In genomic region chr2:181119952-181120351, GRCm38 (mm10) we compare ENCODE assay signal across 9 mouse cellular contexts. TPM values are rescaled to one million over a fixed set of nuclear protein-coding genes. Genes with fewer than 3 reads are reported as not detected.
DNase-seq lines count a peak whose midpoint lies in the region; ATAC-seq lines count a peak whose summit lies in the region.
"Had no signal": no experiment of that assay in that cellular context is flagged by ENCODE, and none has a peak within 500 bp of the region (broad histone marks: within the 10 kb centered on the region; RNA-seq: fewer than 3 reads in every experiment).

No protein-coding gene starts in this region.

- WGBS in hindbrain, embryonic 10.5 days = 29% methylated on average over 10 of the region's 10 CpGs
- 18% methylated on average over 10 of the region's 10 CpGs for WGBS in intestine, embryonic 16.5 days

- intact Hi-C loops in heart, postnatal 10 days (cut with DNase I) = no loop called here
- intact Hi-C loops in heart, postnatal 25 days (cut with DNase I) = no loop called here

- H3K4me2 ChIP-seq in intestine, embryonic 16.5 days (ENCODE audit: low read depth, low read length) = no peak overlapping the region

- peak overlapping the region; percentile 72 for H3K27ac ChIP-seq in hindbrain, embryonic 10.5 days
- no peak overlapping the region for H3K27ac ChIP-seq in intestine, embryonic 16.5 days (ENCODE audit: low read length)

- H3K27me3 ChIP-seq in hindbrain, embryonic 10.5 days (ENCODE audit: insufficient read depth, poor library complexity, severe bottlenecking) = no peaks in the 10 kb centered on the region
- no peaks in the 10 kb centered on the region for H3K27me3 ChIP-seq in intestine, embryonic 16.5 days (replicated peaks; ENCODE audit: control insufficient read depth, insufficient read depth, low read length)

- H3K9ac ChIP-seq in intestine, embryonic 16.5 days (ENCODE audit: low read depth, low read length) = no peak overlapping the region

- no peaks in the 10 kb centered on the region for H3K36me3 ChIP-seq in hindbrain, embryonic 10.5 days
- H3K36me3 ChIP-seq in intestine, embryonic 16.5 days (ENCODE audit: control insufficient read depth, insufficient read depth, low read length) = no peaks in the 10 kb centered on the region

- no peaks in the 10 kb centered on the region for H3K9me3 ChIP-seq in hindbrain, embryonic 10.5 days
- no peaks in the 10 kb centered on the region for H3K9me3 ChIP-seq in intestine, embryonic 16.5 days (ENCODE audit: control insufficient read depth, low read length)

- no peak for ATAC-seq in intestine, embryonic 16.5 days

- H3K4me1 ChIP-seq in hindbrain, embryonic 10.5 days (replicated peaks) = peaks cover 44% of the 10 kb centered on the region
- no peaks in the 10 kb centered on the region for H3K4me1 ChIP-seq in intestine, embryonic 16.5 days (ENCODE audit: control insufficient read depth, insufficient read depth, low read length)

- no peak overlapping the region for H3K4me3 ChIP-seq in hindbrain, embryonic 10.5 days
- H3K4me3 ChIP-seq in intestine, embryonic 16.5 days (ENCODE audit: low read length) = no peak overlapping the region

- DNase-seq in heart, postnatal 10 days = peak; percentile 10 to 13
- DNase-seq in heart, postnatal 25 days (ENCODE audit: low spot score) = no peak
- no peak for DNase-seq in hindbrain, embryonic 10.5 days (ENCODE audit: low spot score)
- DNase-seq in left cerebral cortex, adult 9 months (ENCODE audit: low spot score in 2 of 2) = peak; percentile 85 to 93
- peak; percentile 89 for DNase-seq in right cerebral cortex, postnatal 25 days
- DNase-seq in retina, postnatal 1 day = no peak
- DNase-seq in embryo, embryonic 11 days = no peak

RNA-seq across cellular contexts. Expression of gene Kcnq2, which starts 15.1 kb away (rescaled TPM):
- not detected for total RNA-seq in heart, postnatal 10 days (2021)
- under 1 TPM in 1 of 2 experiments, not detected in 1; 0.22 TPM for total RNA-seq in heart, postnatal 25 days (2021)
- 5.4 and 15.5 TPM in 2 replicates for polyA plus RNA-seq in hindbrain, embryonic 10.5 days (2016; fragmentation: Nextera tagmentation; extraction: Ambion mirVana)
- 0.75 and 1.0 TPM in 2 replicates for polyA plus RNA-seq in intestine, embryonic 16.5 days (2015; fragmentation: Nextera tagmentation; extraction: Ambion mirVana)
- total RNA-seq: megakaryocyte, adult 5-6 weeks had no signal

RNA-seq across cellular contexts. Expression of gene Eef1a2, which starts 36.9 kb away (rescaled TPM):
- 100 to 1,000 TPM; 640 to 727 TPM for total RNA-seq in heart, postnatal 10 days (2021)
- total RNA-seq in heart, postnatal 25 days (2021) = 1,000 to 10,000 TPM; 1,438 to 1,541 TPM
- polyA plus RNA-seq in hindbrain, embryonic 10.5 days (2016; fragmentation: Nextera tagmentation; extraction: Ambion mirVana) = 0.47 TPM in 1 of 2 replicates, not detected in the other
- 0.06 TPM in 2 replicates for polyA plus RNA-seq in intestine, embryonic 16.5 days (2015; fragmentation: Nextera tagmentation; extraction: Ambion mirVana)
- total RNA-seq: megakaryocyte, adult 5-6 weeks had no signal

Comparison
In these comparisons a context has a peak if more than half of its experiments do, and no peak if none do; other contexts are left out.
1. DNase-seq: peak in heart, postnatal 10 days (2 of 2), left cerebral cortex, adult 9 months (2 of 2) and right cerebral cortex, postnatal 25 days (single experiment); none in heart, postnatal 25 days (single experiment), hindbrain, embryonic 10.5 days (single experiment), retina, postnatal 1 day (single experiment) and embryo, embryonic 11 days (single experiment).